Mouse (Mus musculus): Measurements from ENCODE around the gene Arhgap22.

- TF ChIP-seq POLR2A (IDR thresholded peaks at IDR 0.05; ENCODE audit: borderline replicate concordance, extremely low read depth, low read depth, low read length) (no peak), CTCF (IDR thresholded peaks at IDR 0.05; ENCODE audit: insufficient read depth, low read length) (no peak)
These were observed 83.0 kb downstream of the Arhgap22 start for GRCm38 (mm10) chr14:33296698-33297341.

All from lung, adult 2 months (tissue).